Mouse (Mus musculus) adrenal gland, postnatal 25 days (tissue): ENCODE data around the gene Dlk2. TPM values are rescaled to one million over a fixed set of nuclear protein-coding genes. Genes with fewer than 3 reads are reported as not detected.
A peak's percentile ranks its signal among the peaks of the same experiment; 100 is the strongest.

Experiments used
- DNase-seq: peaks from one replicate; pipeline ENCODE4 v3.0.0; 2021; ENCODE audit warnings: mixed read lengths
- total RNA-seq: library from RNA; stranded (reverse); gene quantifications from 2 replicates; pipeline ENCODE4 v1.2.3, GENCODE M21; 2021

The Dlk2 gene
- total RNA-seq, 1 experiment from 2014 or later: not detected

- no peak for DNase-seq
These were observed 23.4 kb upstream of the Dlk2 start for GRCm38 (mm10) chr17:46273803-46274236.

GRCm38 (mm10) chr17:46274465-46274864 lies 22.8 kb upstream of the Dlk2 start:
- no peak for DNase-seq

GRCm38 (mm10) chr17:46275034-46275433 lies 22.2 kb upstream of the Dlk2 start:
- no peak for DNase-seq

- DNase-seq: no peak
These were observed 21.7 kb upstream of the Dlk2 start for GRCm38 (mm10) chr17:46275506-46275905.

GRCm38 (mm10) chr17:46277586-46277985 lies 19.6 kb upstream of the Dlk2 start:
- no peak for DNase-seq

GRCm38 (mm10) chr17:46278011-46278765 lies 19.0 kb upstream of the Dlk2 start:
- peak; percentile 46 for DNase-seq

GRCm38 (mm10) chr17:46282483-46283123 lies 14.6 kb upstream of the Dlk2 start, which contains the start of gene Tjap1:
Tjap1 (minus strand) TSS chr17:46283026.
- DNase-seq: peak; percentile 92

- no peak for DNase-seq
These were observed 14.1 kb upstream of the Dlk2 start for GRCm38 (mm10) chr17:46283140-46283539.

- DNase-seq: no peak
These were observed 13.3 kb upstream of the Dlk2 start for GRCm38 (mm10) chr17:46283911-46284310.

GRCm38 (mm10) chr17:46284653-46285052 lies 12.6 kb upstream of the Dlk2 start:
- DNase-seq: no peak

GRCm38 (mm10) chr17:46285407-46285806 lies 11.8 kb upstream of the Dlk2 start:
- DNase-seq: no peak

- peak; percentile 46 for DNase-seq
These were observed 9.5 kb upstream of the Dlk2 start for GRCm38 (mm10) chr17:46287678-46288095.

GRCm38 (mm10) chr17:46296601-46297000 lies 620 bp upstream of the Dlk2 start:
- no peak for DNase-seq

- no peak for DNase-seq
These were observed 225 bp upstream of the Dlk2 start for GRCm38 (mm10) chr17:46297028-46297363.

- peak; percentile 87 for DNase-seq
These were observed 1.1 kb downstream of the Dlk2 start for GRCm38 (mm10) chr17:46298220-46298913.

GRCm38 (mm10) chr17:46301892-46302291 lies 4.7 kb downstream of the Dlk2 start:
- no peak for DNase-seq

- DNase-seq: no peak
These were observed 7.0 kb downstream of the Dlk2 start for GRCm38 (mm10) chr17:46304184-46304583.

GRCm38 (mm10) chr17:46306956-46307355 lies 9.7 kb downstream of the Dlk2 start:
- DNase-seq: no peak

- DNase-seq: no peak
These were observed 12.6 kb downstream of the Dlk2 start for GRCm38 (mm10) chr17:46309835-46310234.

GRCm38 (mm10) chr17:46310515-46310914 lies 13.3 kb downstream of the Dlk2 start:
- DNase-seq: no peak

GRCm38 (mm10) chr17:46313135-46313715 lies 16.0 kb downstream of the Dlk2 start:
- no peak for DNase-seq

- DNase-seq: no peak
These were observed 18.6 kb downstream of the Dlk2 start for GRCm38 (mm10) chr17:46315813-46316212.

GRCm38 (mm10) chr17:46320492-46320891 lies 23.3 kb downstream of the Dlk2 start:
- DNase-seq: no peak
